Mouse (Mus musculus) lung, postnatal 0 days (tissue): ENCODE measurements around the gene Cpm. TPM values are rescaled to one million over a fixed set of nuclear protein-coding genes. Genes with fewer than 3 reads are reported as not detected.

Source experiments
- ATAC-seq: fragments of 200-750 bp; cut with Nextera tagmentation; 2 replicates; pipeline ENCODE4 v1.8.0; 2017; ENCODE audit warnings: moderate library complexity
- DNase-seq: peaks from one replicate; pipeline ENCODE4 v3.0.0-alpha.2; 2016; ENCODE audit warnings: low spot score
- H3K27ac ChIP-seq: fragments of 300-500 bp; sonication (generic); 2 replicates; pipeline ENCODE4 v1.5.1; 2014; ENCODE audit warnings: antibody characterized with exemption, mild to moderate bottlenecking, low read length, mixed read lengths
- H3K27me3 ChIP-seq: fragments of 300-500 bp; sonication (generic); replicated peaks from 2 replicates; pipeline ENCODE4 v1.6.1; 2014; ENCODE audit warnings: low read length, mixed read lengths; ENCODE audit not compliant: insufficient read depth
- H3K36me3 ChIP-seq: fragments of 300-500 bp; sonication (generic); 2 replicates; pipeline ENCODE4 v1.6.1; 2014; ENCODE audit warnings: low read length, mixed read lengths; ENCODE audit not compliant: insufficient read depth
- H3K4me1 ChIP-seq: fragments of 300-500 bp; sonication (generic); 2 replicates; pipeline ENCODE4 v1.6.1; 2014; ENCODE audit warnings: antibody characterized with exemption, low read depth, low read length, mixed read lengths; ENCODE audit not compliant: insufficient read depth
- H3K4me2 ChIP-seq: fragments of 300-500 bp; sonication (generic); replicated peaks from 2 replicates; pipeline ENCODE4 v1.6.1; 2014; ENCODE audit warnings: low read depth, mild to moderate bottlenecking, low read length, moderate library complexity, mixed read lengths
- H3K4me3 ChIP-seq: fragments of 300-500 bp; sonication (generic); 2 replicates; pipeline ENCODE4 v1.5.1; 2014; ENCODE audit warnings: low read depth, low read length
- H3K9ac ChIP-seq: fragments of 300-500 bp; sonication (generic); replicated peaks from 2 replicates; pipeline ENCODE4 v1.6.1; 2014; ENCODE audit warnings: low read depth, mild to moderate bottlenecking
- H3K9me3 ChIP-seq: fragments of 300-500 bp; sonication (generic); 2 replicates; pipeline ENCODE4 v1.6.1; 2016; ENCODE audit warnings: low read length, mixed read lengths
- CTCF ChIP-seq: IDR thresholded peaks from 2 replicates; pipeline ENCODE4 v1.5.1; 2016; ENCODE audit warnings: antibody characterized with exemption, mild to moderate bottlenecking
- EP300 ChIP-seq: IDR thresholded peaks from 2 replicates; pipeline ENCODE4 v1.6.1; 2016; ENCODE audit warnings: antibody characterized with exemption, mild to moderate bottlenecking, control low read depth
- whole genome bisulfite sequencing: fragments of 180-500 bp; shearing (Covaris S2); extraction: QIAGEN DNeasy Blood & Tissue Kit; methylation state at CpG from one replicate; pipeline ENCODE4 v1.1.7; 2014; 5-methylcytosine and 5-hydroxymethylcytosine counted together
- polyA plus RNA-seq: library from polyadenylated mRNA; unstranded; fragments of >200 nt; fragmentation: Nextera tagmentation; extraction: Ambion mirVana; gene quantifications from 2 replicates; pipeline ENCODE4 v1.2.1, GENCODE M21; 2015

Cpm gene
- polyA plus RNA-seq, 1 experiment from 2014 or later: 250 TPM

DNA sequence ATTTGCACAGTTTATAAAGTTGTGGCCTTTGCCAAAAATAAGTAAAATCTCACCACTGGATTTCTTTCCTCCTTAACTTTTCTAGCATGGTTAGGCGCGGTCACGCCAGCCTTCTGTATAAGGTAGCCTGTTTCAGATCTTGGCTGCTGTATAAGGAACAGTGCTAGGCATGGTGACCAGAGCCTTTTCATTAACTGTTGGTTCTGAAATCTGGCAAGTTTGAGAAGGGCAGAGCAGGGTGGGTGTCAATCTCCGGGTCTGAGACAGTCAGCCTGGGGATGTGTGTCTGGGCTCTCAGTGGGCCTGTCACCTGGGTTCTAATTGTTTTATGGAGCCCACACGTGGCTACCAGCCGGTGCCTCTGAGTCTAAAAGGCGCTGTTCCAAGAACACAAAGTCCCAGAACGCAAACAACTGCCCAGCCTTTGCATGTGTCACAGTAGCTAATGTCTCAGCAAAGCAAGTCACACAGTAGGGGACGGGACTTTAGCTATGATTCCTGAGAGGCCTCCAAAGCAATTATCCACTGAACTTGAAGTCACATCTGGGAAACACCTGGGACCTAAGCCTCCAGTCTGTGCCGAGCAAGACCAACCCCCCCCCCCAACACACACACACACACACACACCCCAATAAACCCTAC, 40.3 kb downstream of the Cpm start:
- 59% methylated on average over 10 of the region's 10 CpGs for WGBS
- Histone ChIP-seq H3K27ac (no peak overlapping the region), H3K27me3 (no peaks in the 10 kb centered on the region), H3K4me1 (no peaks in the 10 kb centered on the region), H3K4me2 (no peak overlapping the region), H3K36me3 (no peaks in the 10 kb centered on the region), H3K4me3 (no peak overlapping the region), H3K9ac (no peak overlapping the region), H3K9me3 (no peaks in the 10 kb centered on the region)
- DNase-seq (peak; percentile 57), ATAC-seq (peak; percentile 77)
- TF ChIP-seq EP300 (peak; percentile 62; the same call in 1 of the 2 replicates), CTCF (no peak)

DNA sequence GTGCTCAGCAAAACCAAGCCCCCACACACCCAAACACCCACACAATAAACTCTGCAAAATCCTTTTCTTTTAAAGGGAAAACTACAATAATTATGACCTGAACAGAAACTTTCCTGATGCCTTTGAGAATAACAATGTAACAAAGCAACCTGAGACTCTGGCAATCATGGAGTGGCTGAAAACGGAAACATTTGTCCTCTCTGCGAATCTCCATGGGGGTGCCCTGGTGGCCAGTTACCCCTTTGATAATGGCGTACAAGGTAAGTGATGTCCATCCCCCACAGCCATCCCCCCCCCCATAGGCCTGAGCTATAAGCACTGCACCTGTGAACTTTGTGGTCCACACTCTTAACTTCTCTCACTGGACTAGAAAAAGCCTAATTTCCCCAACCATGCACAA, 40.8 kb downstream of the Cpm start:
- ATAC-seq (no peak), DNase-seq (no peak)
- 83% methylated on average over 3 of the region's 3 CpGs for WGBS
- no peaks in the 10 kb centered on the region for H3K27me3 ChIP-seq
- no peaks in the 10 kb centered on the region for H3K4me1 ChIP-seq
- H3K27ac ChIP-seq: no peak overlapping the region
- no peak overlapping the region for H3K4me3 ChIP-seq
- no peaks in the 10 kb centered on the region for H3K36me3 ChIP-seq
- TF ChIP-seq EP300: no peak
- H3K4me2 ChIP-seq: no peak overlapping the region
- H3K9ac ChIP-seq: no peak overlapping the region
- no peaks in the 10 kb centered on the region for H3K9me3 ChIP-seq

DNA sequence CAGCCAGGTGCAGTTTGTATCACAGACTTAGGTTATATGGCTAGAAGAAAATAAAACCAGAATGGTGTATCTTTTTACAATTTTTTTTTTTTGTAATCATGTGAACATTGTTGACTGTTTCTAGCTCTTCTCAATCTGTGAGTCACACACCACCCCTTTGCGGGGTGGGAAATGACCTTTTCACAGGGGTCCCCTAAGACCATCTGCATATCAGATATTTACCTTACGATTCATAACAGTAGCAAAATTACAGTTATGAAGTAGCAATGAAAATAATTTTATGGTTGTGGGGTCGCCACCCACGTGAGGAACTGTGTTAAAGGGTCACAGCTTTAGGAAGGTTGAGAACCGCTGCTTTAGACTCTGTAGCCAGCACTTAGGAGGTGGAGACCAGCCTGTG, 41.5 kb downstream of the Cpm start:
- DNase-seq (no peak), ATAC-seq (no peak)
- Histone ChIP-seq H3K4me1 (peaks cover 3% of the 10 kb centered on the region; the same call in 1 of the 2 replicates), H3K9ac (no peak overlapping the region), H3K9me3 (no peaks in the 10 kb centered on the region), H3K27ac (no peak overlapping the region), H3K36me3 (no peaks in the 10 kb centered on the region), H3K4me2 (no peak overlapping the region), H3K27me3 (no peaks in the 10 kb centered on the region), H3K4me3 (no peak overlapping the region)
- WGBS: 83% methylated on average over 5 of the region's 5 CpGs
- TF ChIP-seq EP300: no peak
- no peak for TF ChIP-seq CTCF

DNA sequence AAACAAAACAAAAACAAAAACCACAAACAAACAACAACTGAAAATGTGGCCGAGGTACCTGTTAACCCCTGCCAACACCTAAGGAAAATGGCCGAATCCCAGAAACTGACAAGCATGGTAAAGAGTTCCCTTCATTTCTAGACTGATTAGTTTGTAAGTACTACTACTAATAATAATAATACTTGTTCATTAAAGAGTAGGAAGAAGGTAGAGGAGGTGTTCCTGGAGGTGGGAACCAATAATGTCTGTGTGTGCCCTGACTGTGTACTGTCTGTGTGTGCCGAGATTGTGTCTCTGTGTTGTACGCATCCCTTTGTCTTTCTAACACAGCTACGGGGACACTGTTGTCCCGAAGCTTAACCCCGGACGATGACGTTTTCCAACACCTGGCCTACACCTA, 42.0 kb downstream of the Cpm start:
- no peaks in the 10 kb centered on the region for H3K9me3 ChIP-seq
- TF ChIP-seq CTCF (no peak), EP300 (no peak)
- H3K27me3 ChIP-seq: no peaks in the 10 kb centered on the region
- H3K27ac ChIP-seq: no peak overlapping the region
- 86% methylated on average over 9 of the region's 9 CpGs for WGBS
- H3K4me1 ChIP-seq: peaks cover 5% of the 10 kb centered on the region; the same call in 1 of the 2 replicates
- H3K36me3 ChIP-seq: no peaks in the 10 kb centered on the region
- no peak overlapping the region for H3K4me3 ChIP-seq
- ATAC-seq (no peak), DNase-seq (no peak)
- no peak overlapping the region for H3K4me2 ChIP-seq
- H3K9ac ChIP-seq: no peak overlapping the region

DNA sequence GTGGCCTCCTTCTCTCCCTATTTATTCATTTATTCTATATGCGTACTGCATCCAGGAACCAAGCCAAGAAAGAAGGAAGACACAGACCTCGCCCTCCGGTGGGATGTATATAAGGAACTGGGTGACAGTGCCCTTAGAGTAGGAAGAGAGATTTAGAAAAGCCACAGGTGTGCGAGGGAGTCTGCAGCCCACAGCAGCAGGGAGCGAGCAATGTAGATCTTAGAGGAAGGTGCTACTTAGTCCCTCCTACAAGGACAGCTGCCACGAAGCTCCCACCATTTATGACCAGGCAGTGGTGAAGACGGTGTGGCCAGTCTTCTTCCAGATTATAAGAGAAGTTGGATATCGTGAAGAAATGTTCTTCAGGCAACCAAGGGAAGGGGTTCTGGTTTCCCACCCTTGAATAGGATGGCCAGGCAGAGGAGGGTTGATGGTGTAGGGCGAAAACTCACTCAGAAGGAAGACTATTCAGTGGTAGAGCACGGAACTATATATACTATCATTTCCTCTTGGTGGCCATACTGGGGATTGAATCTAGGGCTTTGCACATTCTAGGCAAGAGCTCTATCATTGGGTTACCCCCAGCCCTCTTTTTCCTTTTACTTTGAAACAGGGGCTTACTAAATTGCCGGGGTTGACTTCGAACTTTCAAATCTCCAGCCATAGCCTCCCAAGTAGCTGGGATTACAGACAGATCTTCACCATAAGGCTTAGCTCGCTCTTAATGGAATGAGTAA, 42.8 kb downstream of the Cpm start:
- Histone ChIP-seq H3K9me3 (no peaks in the 10 kb centered on the region), H3K4me2 (no peak overlapping the region), H3K4me3 (no peak overlapping the region), H3K4me1 (peaks cover 5% of the 10 kb centered on the region; the same call in 1 of the 2 replicates), H3K36me3 (no peaks in the 10 kb centered on the region), H3K27me3 (no peaks in the 10 kb centered on the region), H3K9ac (no peak overlapping the region), H3K27ac (no peak overlapping the region)
- no peak for TF ChIP-seq CTCF
- no peak for TF ChIP-seq EP300
- ATAC-seq (no peak), DNase-seq (no peak)
- 81% methylated on average over 13 of the region's 13 CpGs for WGBS

DNA sequence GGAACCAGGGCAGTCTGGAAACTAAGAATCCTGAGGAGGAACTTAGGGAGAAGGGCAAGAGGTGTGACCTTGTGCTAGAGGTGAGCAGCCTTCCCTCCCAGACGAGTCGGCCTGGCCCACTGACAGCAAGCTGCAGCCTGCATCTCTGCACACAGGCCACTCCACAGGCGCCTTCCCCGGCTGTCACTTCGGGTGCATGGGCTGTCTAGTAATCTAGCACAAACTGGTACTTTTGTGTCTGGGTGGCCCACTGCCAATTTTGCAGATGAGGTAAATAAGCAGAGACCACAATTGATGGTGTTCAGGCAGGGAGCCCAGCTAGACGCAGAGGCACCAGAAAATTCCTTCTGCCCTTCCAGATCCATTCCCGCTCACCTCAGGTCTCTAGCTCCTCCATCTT, 43.4 kb downstream of the Cpm start:
- Histone ChIP-seq H3K36me3 (no peaks in the 10 kb centered on the region), H3K4me2 (no peak overlapping the region), H3K27ac (no peak overlapping the region), H3K27me3 (no peaks in the 10 kb centered on the region), H3K9me3 (no peaks in the 10 kb centered on the region), H3K4me1 (peaks cover 5% of the 10 kb centered on the region; the same call in 1 of the 2 replicates), H3K9ac (no peak overlapping the region), H3K4me3 (no peak overlapping the region)
- DNase-seq (peak; percentile 15), ATAC-seq (peak; percentile 22; the same call in 1 of the 2 replicates)
- TF ChIP-seq EP300: no peak
- no peak for TF ChIP-seq CTCF
- 39% methylated on average over 7 of the region's 7 CpGs for WGBS
